Mouse (Mus musculus): ENCODE measurements around the gene Mrpl19.
A peak's percentile ranks its signal among the peaks of the same experiment; 100 is the strongest.

The Mrpl19 gene

DNA sequence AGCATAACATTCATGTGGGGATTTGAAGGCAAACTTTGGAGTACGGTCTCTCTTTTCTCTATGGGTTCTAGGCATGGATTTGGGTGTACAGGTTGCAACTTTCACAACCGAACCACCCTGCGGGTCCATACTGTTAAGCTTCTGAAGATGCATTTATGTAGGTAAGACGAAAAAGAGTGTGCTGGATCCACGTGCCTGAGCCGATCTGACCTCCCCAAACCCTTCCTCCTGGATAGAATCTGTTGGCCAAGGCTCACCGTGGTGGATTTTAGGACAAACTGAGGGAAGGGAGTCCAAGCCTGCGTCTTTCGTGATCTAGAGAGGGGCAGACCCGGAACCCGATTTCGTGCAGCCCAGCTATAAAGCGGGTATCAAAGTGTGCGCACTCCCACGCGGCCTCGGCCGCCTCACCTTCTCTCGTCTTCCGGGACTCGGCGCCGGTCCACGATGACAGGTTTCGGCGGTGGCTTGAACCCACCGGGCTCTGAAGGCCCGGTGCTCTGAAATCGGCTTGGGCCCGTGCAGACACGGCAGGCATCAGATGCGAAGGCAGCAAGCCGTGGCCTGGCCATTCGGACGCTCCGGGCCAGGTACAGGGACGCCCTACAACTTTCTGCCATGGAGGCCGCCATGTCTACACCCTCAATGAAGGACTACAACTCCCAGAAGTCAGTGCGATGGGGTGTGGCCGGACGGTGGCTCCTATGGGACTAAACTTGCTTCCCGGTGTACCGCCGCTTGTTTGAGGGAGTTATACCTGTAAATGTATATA, at the start of gene Mrpl19:
Gene Mrpl19 (minus strand): TSS at position 663 of the 772 bp plus-strand sequence.
- DNase-seq (ENCODE audit: low spot score in 2 of 2), result peak; percentile 79 to 90

DNA sequence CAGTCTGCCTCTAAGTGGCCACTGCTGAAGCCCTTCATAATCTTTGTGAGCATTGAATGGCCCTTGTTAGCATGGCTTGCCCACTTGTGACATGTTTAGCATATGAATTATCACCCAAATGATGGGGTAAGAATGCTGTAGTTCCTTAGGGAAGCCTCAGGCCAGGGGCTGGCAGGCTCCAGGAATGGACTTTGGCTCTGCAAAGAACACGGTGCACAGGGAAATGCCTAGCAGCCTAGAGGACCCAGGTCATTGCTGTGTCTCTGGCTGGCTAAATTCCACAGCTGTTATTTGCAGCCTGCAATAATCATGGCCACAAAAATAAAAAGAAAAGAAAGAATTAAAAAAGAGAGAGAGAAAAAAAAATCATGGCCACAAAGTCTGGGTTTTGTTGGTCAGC, 46.6 kb upstream of the Mrpl19 start:
- DNase-seq (ENCODE audit: low spot score in 2 of 2), result peak in 1 of 2 experiments; percentile 9

DNA sequence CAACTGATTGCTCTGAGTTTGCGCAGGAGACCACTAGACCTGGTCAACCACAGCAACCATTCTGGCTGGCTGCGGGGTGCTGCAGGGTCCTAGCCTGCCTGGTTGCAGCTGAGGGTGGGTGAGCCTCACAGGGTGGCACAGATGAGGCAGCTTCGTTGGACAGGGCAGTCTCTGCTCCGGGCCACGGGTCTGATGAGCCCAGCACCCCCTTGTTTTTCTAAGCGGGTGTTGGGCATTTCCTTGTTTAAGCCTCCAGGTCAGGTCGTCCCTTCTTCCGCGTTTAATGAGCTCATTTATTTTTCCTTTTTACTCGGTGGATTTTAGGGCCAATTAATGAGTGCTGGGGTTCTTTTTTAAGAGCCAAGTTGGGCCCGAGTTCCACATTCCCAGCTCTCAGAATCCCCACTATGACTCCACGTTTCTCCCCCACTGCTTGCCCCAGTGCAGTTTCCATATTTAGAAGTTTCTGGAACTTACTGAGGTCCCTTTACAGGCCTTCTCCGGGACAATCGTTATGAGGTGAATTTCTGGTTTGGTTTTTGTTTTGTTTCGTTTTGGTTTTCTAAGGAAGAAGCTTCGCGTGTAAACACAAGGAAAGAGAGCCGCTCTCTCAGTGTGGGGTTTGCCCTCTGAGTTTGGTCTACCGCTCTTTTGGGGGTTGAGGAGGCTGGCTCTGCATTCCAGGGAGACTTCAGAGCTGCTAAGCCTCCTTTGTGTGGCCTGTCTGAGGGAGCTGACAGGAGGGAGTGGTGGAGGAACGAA, 24.5 kb upstream of the Mrpl19 start:
- DNase-seq (ENCODE audit: low spot score in 2 of 2), result peak; percentile 13 to 56

DNA sequence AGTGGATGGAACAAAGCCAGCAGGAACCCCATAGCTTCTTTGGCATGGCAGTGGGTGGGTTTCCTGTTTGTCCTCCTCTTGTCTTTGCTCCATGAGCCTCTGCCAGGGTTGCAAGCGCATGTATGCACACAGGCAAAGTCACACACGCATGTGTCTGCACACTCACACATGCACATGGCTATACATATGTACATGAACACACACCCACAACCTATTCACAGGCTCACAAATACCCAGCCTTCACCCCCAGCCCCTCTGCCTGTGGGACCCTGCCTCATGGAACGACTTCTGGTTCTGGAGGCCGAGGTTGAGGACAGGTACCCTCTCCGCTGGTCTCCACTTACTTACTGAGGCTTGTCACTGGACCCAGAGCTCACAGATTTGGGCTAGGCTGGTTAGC, 22.6 kb upstream of the Mrpl19 start:
- peak in 1 of 2 experiments; percentile 52 for DNase-seq (ENCODE audit: low spot score in 2 of 2)

DNA sequence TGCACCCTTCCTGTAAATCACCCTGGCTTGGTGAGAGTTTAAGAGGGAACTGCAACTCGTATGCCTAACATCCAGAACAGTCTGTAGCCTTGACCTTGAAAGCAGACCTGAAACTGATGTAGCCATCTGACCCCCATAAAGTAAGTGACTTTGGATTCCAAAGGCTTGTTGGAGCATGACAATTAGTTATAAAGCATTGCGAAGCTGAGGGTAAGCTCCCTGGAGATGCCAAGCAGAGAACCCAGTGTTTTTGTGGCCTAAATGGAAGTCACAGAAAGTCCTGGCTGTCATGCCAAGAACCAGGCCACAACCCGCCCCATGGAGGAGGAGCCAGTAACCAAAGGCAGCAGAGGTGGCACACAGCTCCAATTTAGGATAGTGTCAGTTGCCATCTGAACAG, 21.8 kb upstream of the Mrpl19 start:
- DNase-seq (ENCODE audit: low spot score in 2 of 2), result peak in 1 of 2 experiments; percentile 54

DNA sequence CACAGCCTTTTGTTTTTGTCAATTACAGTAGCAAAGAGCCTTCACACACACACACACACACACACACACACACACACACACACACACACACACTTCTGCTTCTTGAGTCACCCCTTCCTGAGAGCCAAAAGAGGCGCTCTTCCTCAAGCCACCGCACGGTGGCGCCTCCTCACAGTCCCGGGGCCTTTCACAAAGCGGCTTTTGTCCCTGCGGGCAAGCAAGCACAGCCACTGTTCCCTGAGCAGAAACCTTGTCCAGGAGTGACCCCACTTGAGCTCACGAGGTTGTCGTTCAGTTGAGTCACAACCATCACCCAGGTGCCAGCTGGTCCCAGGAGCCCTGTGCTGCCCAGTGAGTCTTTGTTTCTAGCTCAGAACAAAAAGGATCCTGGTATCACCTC, 21.3 kb upstream of the Mrpl19 start:
- peak; percentile 72 to 85 for DNase-seq (ENCODE audit: low spot score in 2 of 2)

DNA sequence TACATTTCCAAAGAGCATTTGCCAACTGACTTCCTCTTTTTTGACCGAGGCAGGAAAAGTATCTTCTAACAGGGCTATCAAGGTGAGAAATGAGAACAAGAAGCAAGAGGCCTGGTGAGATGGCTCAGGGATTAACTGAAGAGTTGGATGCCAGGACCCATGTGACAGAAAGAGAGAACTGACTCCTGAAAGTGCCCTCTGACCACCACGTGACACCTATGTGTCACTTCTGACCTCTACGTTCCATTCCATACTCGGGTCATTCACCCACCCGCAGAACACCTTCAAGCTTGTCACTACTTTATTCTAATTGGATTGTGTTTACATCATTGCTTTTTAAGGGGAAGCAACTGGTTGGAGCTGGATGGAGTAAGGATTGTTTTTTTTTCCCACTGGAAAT, 20.8 kb upstream of the Mrpl19 start:
- peak in 1 of 2 experiments; percentile 13 for DNase-seq (ENCODE audit: low spot score in 2 of 2)

DNA sequence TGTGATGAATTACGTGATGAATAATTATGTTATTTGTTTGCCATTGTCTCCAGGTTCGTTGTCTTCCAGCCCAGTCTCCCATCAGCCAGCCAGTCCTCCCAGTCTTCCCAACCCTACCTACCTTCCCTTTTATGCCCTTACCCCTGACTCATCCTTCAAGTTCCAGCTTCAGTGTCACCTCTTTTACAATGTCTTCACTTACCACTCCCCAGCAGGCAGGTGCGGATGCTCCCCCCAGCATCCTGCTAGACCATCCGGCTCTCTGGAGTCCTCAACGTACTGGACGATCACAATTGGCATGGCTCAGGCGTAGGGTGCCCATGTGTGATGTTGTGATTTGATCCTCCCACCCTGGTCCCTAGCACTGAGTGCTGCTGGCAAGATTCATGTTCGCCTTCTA, 20.4 kb upstream of the Mrpl19 start:
- DNase-seq (ENCODE audit: low spot score in 2 of 2), result peak in 1 of 2 experiments; percentile 50

DNA sequence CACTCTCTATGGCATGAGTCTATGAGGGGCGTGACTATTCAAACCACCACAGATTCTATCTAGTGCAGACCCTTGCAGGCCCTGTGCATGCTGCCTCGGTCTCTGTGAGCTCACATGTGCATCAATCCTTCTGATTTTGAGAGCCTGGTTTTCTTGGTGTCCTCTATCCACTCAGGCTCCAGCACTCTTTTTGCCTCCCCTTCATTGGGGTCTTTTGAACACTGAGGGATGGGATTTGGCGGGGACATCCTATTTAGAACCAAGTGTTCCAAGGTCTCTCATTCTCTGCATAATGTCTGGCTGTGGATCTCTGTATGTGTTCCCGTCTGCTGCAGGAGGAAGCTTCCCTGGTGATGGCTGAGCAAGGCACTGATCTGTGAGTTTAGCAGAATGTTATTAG, 13.5 kb upstream of the Mrpl19 start:
- DNase-seq (ENCODE audit: low spot score in 2 of 2), result peak in 1 of 2 experiments; percentile 23

DNA sequence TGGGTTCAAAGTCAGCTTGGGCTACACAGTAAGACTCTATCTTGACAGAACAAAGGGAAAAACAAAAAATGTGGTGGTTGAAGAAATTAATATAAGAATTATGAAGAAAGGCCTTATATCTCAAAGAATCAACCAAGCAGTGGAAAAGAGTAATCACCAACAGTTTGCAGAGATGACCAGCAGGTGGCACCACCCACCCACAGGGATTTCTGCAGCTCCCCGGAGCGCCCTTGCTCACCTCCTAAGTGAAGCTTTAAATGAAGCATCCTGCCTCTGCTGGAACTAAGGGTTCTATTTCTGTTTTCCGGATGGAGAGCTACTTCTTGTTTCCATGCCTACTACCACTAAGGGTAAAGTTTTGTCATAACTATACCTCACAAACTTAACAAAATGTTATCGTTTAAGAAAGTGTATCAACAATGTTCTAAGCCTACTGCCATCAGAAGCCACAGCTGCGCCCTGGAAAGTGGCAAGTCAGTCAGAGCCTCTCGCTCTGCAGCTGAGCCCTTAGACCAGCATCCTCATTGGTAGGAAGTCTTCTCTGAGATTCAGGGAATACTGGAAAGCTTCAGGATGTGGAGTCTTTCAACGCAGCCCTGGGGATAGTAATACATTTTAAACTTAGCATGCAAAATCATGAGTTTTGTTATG, 10.3 kb upstream of the Mrpl19 start:
- peak; percentile 54 to 80 for DNase-seq (ENCODE audit: low spot score in 2 of 2)

DNA sequence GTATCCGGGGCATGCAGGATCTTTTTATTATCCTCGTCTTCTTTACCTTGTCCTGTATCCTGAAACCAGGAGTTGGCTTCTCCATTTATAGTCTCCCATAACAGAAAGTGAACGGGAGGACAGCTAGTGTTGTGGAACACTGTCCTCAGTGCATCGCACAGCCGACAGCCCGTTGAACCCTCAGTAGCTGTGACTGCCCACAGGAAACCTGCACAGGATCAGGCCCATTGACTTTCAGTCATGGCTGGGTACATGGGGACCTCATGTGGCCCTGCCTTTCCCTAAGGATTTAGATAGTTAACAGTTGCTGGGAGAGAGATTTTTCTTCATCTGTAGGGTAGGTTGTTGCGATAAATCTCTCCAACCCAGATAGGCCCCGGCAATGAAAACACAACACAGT, 6.8 kb upstream of the Mrpl19 start:
- no peak for DNase-seq (ENCODE audit: low spot score in 2 of 2)

DNA sequence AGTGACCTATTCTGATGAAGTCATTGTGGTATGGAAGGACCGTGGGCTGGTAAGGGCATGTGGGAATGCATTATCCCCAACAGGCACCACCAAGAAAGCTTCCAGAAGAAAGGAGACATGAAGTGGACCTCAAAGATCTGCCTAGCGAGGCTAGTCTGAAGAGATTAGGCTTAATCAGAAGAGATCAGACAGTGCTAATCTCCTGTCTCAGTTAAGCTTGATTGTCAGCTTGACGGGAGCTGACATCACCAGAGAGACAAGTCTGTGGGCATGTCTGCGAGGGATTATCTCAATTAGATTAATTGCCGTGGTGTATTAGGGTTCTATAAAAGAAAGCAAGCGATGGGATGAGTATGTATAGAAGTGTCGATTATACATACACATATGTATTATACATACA, 5.4 kb upstream of the Mrpl19 start:
- no peak for DNase-seq (ENCODE audit: low spot score in 2 of 2)

DNA sequence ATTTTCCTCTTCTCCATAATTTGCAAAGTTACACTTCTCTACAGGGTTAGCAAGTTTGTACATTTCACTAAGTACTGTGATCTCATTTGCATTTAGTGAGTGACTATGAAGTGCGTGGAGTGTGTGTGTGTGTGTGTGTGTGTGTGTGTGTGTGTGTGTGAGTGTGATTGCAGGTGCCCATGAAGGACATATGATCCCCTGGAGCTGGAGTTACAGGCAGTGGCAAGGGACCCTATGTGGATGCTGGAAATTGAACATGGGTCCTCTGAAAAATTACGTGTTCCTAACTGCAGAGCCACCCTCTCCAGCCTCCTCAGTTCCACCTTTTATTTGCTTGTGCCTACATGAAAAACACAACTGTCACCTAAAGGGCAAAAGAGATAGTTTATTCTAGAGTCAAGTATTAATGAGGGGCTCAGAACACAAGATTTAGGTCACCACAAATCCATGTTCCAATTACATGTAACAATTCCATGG, 348 bp upstream of the Mrpl19 start:
- no peak for DNase-seq (ENCODE audit: low spot score in 2 of 2)

DNA sequence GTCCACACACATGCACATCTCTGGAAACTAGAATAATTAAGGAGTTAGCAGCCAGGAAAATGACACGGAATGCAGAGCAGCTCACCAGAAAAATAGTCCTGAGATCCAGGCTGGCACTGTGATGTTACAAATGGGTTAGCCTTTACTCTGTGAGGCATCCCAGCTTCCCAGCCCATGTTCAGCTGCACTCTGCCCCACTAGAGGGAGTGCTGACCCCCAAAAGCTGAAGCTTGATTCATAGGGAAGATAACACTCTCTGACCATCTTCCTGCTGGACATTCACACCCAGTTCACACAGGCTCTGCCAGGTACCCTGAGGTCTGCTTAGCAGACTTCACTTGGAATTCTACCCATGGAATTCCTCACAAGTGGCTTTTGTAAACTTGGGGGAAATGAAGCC, 5.5 kb downstream of the Mrpl19 start:
- no peak for DNase-seq (ENCODE audit: low spot score in 2 of 2)

DNA sequence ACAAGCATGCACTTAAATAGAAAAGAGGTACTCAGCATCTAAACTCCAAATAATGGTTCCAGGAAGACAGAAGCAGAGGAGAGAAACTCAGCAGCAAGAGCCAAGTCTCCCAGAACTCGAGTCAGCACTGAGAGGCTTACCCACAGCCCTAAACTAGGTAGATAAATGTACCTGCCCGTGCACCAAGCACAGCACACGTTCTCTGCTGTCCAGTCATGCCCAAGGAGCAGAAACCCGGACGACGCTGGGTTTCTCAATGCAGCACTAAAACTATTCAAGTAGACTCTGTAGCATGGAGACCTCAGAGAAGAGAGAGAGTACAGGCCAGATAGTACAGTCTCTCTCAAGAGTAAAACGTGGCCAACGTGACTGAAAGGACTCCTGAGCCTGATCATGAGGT, 5.9 kb downstream of the Mrpl19 start:
- DNase-seq (ENCODE audit: low spot score in 2 of 2), result no peak

DNA sequence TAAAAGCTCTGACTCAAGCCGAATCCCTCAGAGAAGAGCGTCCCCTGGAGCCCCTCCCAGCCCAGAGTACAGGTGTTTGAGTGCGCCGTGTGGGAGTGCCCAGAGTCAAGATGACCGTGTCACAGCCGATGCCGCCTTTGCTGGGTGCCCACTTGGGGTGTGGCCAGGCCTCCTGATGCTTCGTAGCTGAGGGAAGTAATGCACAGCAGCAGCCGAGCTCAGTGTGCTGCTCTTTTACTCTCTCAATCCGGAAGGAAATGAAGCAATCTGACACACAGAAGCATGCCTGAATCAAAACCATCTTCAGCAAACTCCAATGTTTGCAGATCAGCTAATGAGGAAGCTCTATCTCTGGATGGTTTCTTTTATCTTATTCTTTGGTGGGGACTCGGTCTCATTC, 7.8 kb downstream of the Mrpl19 start:
- no peak for DNase-seq (ENCODE audit: low spot score in 2 of 2)

DNA sequence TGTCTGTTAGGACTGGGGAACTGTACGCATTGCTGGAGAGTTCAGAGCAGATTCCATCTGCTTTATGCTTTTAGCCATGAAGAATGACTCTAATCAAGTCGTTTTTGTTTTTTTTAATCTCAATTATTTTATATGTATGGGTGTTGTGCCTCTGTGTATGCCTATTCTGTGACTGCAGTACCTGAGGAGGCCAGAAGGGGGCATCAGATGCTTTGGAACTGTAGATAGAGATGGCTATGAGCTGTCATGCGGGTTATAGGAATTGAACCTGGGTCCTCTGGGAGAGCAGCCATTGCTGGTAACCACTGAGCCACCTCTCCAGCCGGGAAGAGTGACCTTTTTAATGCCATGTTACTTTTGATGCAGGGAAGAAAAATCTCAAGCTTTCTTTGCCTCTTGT, 9.4 kb downstream of the Mrpl19 start:
- no peak for DNase-seq (ENCODE audit: low spot score in 2 of 2)

DNA sequence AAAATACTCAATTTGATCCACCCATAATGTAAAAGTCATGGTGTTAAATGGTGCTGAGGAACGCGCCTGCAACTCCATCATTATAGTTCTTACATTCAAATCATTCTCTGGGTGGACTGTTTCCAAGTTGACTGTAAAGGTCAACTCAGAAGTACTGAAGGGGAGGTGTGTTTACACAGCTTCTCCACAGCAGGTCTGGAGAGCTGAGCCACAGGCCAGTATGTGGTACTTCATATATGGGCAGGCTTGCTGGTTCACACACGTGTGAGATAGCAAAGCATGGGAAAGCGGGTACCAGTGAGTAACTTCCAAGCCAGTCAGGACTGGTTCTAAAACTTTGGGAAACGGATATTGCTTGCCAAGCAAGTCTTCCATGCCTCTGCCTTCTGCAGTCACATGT, 10.6 kb downstream of the Mrpl19 start:
- no peak for DNase-seq (ENCODE audit: low spot score in 2 of 2)

DNA sequence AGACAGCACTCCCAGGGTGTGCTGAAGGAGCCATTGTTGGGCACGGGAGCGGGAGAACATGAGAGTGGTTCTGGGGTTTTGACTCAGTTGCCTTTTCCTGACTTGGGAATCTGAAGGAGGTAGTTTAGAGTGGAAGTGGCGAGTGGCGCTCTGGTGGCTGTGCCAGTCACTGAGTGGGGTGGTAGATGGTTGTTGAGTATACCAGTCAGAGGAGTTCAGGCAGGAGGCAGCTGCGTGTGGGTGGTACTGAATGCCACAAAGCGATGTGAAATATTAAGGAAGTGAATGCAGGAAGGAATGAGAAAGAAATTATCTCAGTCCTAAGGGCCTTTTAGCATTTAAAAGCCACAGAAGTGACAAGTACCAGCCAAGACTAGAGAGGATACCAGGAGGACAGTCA, 18.9 kb downstream of the Mrpl19 start:
- DNase-seq (ENCODE audit: low spot score in 2 of 2), result no peak

DNA sequence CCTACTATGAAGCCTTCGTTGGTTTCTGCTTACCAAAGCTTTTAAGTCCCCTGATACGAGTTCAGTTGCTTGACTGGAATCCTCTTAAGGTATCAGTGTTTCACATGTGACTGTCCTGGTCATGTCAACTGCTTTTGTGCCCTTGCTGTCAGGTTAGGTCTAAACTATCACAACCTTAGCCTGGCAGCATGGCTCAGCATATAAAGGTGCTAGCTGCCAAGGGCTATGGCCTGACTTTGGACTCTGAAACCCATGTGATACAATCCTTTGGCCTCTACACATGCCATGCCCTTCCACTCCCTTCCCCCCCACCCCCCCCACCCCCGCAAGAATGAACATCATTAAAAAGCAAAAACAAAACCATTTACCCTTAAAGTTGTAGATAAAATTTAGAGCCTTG, 21.3 kb downstream of the Mrpl19 start:
- no peak for DNase-seq (ENCODE audit: low spot score in 2 of 2)

DNA sequence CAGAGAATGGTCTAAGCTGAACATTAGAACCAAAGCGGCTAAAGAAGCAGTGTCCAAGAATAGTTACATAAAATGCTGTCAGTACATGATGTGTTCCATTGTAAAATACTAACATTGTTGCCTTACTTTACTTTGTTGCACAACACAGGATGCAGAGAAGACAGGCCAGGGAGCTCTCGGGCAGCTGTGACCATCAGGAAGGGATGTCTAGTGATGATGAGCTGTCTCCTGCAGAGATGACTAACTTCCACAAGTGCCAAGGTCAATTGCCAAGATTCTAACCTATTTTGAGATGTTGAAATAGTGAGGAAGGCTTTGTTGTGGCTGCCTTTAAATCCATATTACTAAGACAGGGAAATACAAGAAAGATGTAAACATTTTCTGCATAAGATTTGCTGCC, 22.5 kb downstream of the Mrpl19 start:
- DNase-seq (ENCODE audit: low spot score in 2 of 2), result no peak

DNA sequence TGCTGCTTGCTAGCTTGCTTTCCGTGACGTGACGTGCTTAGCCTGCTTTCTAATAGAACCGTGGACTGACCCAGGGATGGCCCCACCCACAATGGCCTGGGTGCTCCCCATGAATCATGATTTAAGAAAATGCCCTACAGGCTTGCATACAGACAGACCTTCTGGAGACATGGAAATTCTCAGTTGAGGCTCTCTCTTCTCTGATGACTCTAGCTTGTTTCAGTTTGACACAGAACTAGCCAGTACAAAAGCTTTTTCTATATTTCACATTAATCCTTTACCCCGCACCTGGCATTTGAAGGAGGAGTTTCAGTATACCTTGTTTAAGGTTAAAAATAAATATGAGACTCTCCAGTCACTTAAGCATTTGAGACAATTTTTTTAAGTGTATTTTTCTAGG, 24.0 kb downstream of the Mrpl19 start:
- DNase-seq (ENCODE audit: low spot score in 2 of 2), result no peak

DNA sequence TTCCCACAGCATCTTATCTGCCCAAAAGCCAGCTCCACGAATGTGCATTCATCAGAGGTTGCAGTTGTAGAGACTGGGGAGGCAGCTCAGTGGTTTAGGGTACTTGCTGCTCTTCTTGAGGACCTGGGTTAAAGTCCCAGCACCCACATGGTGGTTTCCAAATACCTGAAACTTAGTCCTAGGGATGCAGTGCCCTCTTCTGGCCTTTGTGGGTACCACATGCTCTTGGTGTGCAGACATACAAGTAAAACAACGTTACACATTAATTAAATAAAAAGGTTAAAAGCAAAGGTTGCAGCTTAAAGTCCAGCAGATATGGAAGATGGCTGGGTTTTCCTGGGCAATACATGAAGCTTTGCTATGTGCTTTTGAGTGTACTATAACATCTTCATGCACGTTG, 32.5 kb downstream of the Mrpl19 start:
- no peak for DNase-seq (ENCODE audit: low spot score in 2 of 2)
